Mouse (Mus musculus) sigmoid colon, adult 10 weeks (tissue): ENCODE results near the gene Rab30. TPM values are rescaled to one million over a fixed set of nuclear protein-coding genes. Genes with fewer than 3 reads are reported as not detected.

Source experiments
- polyA plus RNA-seq: library from polyadenylated mRNA; stranded (reverse); fragments of 350-450 nt; fragmentation: Illumina TruSeq; extraction: RNeasy Lipid Tissue Mini Kit (QIAGEN cat#74804); gene quantifications from one replicate; pipeline ENCODE4 v1.2.3, GENCODE M21; 2014; ENCODE audit warnings: low read depth, low replicate concordance

Rab30 gene
- polyA plus RNA-seq, result 5.5 TPM

GRCm38 (mm10) chr7:92741152-92741860, at the start of gene Rab30:
TSS of gene Rab30 (plus strand) at chr7:92741603.

DNA sequence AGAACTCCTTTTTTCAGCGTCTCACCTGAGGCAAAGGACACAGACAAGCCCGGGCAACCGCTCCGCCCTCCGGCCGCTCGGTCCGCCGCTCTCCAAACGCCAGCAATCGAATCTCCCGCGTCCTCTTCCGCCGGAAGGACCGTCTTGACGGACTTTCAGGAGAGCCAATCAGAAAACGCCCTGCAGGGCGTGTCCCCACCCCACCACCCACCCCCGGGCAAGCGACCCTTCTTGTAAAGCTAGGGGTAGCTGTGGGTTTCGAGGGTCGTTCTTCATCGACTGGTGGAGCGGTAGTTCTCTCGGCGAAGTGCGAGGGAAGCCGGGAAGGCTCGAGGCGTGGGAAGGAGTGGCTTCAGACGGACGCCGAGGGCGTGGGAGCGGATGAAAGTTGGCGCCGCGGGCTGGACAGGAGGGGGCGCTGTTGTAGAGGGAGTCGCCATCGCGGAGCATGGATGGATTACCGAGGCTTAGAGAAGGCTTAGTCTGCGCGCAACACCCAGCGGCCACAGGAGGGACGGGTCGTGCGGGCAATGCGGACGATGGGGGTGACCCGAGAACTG, 132.8 kb downstream of the Rab30 start, which contains the start of the genes Ddias and Prcp:
Ddias (minus strand) TSS at position 132 of the 560 bp plus-strand sequence.
Prcp (plus strand) TSS at position 355 of the 560 bp plus-strand sequence.

Other genes with a start within 250 kb of the Rab30 start
- gene Ccdc90b, start 180.5 kb upstream of the Rab30 start, polyA plus RNA-seq, result 91.8 TPM
- 2.8 TPM for gene Ankrd42, start 104.5 kb upstream of the Rab30 start, polyA plus RNA-seq
- gene Pcf11, start 71.7 kb upstream of the Rab30 start, polyA plus RNA-seq, result 135 TPM
- gene Ddias, start 132.6 kb downstream of the Rab30 start, polyA plus RNA-seq, result 6.2 TPM
- gene Prcp, start 132.9 kb downstream of the Rab30 start, polyA plus RNA-seq, result 43.5 TPM